Mouse (Mus musculus) midbrain, embryonic 13.5 days (tissue): ENCODE measurements around the gene Serpina11. TPM values are rescaled to one million over a fixed set of nuclear protein-coding genes. Genes with fewer than 3 reads are reported as not detected.

Source experiments
- ATAC-seq: fragments of 200-750 bp; cut with Nextera tagmentation; 2 replicates; pipeline ENCODE4 v1.8.0; 2017; ENCODE audit warnings: mild to moderate bottlenecking, moderate TSS enrichment, moderate library complexity
- H3K27ac ChIP-seq: fragments of 300-500 bp; sonication (generic); 2 replicates; pipeline ENCODE4 v1.5.1; 2015; ENCODE audit warnings: inconsistent platforms, mild to moderate bottlenecking, moderate library complexity
- H3K27me3 ChIP-seq: fragments of 300-500 bp; sonication (generic); 2 replicates; pipeline ENCODE4 v1.6.1; 2015; ENCODE audit warnings: mild to moderate bottlenecking, inconsistent platforms
- H3K36me3 ChIP-seq: fragments of 300-500 bp; sonication (generic); 2 replicates; pipeline ENCODE4 v1.6.1; 2015; ENCODE audit warnings: mild to moderate bottlenecking, inconsistent platforms
- H3K4me1 ChIP-seq: fragments of 300-500 bp; sonication (generic); replicated peaks from 2 replicates; pipeline ENCODE4 v1.6.1; 2015; ENCODE audit warnings: inconsistent platforms
- H3K4me2 ChIP-seq: fragments of 300-500 bp; sonication (generic); replicated peaks from 2 replicates; pipeline ENCODE4 v1.6.1; 2015; ENCODE audit warnings: moderate library complexity, mild to moderate bottlenecking, inconsistent platforms
- H3K4me3 ChIP-seq: fragments of 300-500 bp; sonication (generic); replicated peaks from 2 replicates; pipeline ENCODE4 v1.5.1; 2015; ENCODE audit warnings: mild to moderate bottlenecking, inconsistent platforms
- H3K9ac ChIP-seq: fragments of 300-500 bp; sonication (generic); replicated peaks from 2 replicates; pipeline ENCODE4 v1.6.1; 2015; ENCODE audit warnings: mild to moderate bottlenecking, inconsistent platforms
- H3K9me3 ChIP-seq: fragments of 300-500 bp; sonication (generic); 2 replicates; pipeline ENCODE4 v1.6.1; 2016; ENCODE audit warnings: mild to moderate bottlenecking, inconsistent platforms
- WGBS: fragments of 180-500 bp; shearing (Covaris S2); methylation state at CpG from one replicate; pipeline ENCODE4 v1.1.7; 2015; 5-methylcytosine and 5-hydroxymethylcytosine counted together
- polyA plus RNA-seq: library from polyadenylated mRNA; unstranded; fragments of >200 nt; fragmentation: Nextera tagmentation; extraction: Ambion mirVana; gene quantifications from 2 replicates; pipeline ENCODE4 v1.2.1, GENCODE M21; 2015

Gene Serpina11
- polyA plus RNA-seq = not detected in 2 replicates

DNA sequence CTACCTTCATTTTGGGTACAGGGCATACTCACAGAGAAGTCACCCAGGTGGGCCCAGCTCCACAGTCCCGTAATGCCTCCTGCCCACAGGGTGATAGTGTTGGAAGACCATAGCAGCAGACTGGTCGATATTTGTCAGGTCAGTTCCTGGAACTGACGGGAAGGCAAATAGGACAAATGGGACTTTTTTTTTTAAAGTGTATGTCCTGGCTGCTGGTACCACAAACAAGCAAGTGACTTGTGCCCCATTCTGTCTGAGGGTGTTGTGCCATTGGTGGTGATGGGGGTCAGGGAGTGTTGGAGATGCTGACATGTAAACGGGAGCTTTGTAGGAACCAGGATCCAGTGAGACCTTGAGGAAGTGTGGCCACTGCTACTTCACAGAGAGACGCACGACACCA, at the start of gene Serpina11:
Gene Serpina11, minus strand, starts transcription at position 101 of the 400 bp plus-strand sequence.
- Histone ChIP-seq H3K9me3 (no peaks in the 10 kb centered on the region), H3K27ac (no peak within 1 kb of the TSS), H3K4me1 (no peaks in the 10 kb centered on the region), H3K36me3 (no peaks in the 10 kb centered on the region), H3K27me3 (no peaks in the 10 kb centered on the region), H3K4me2 (no peak within 1 kb of the TSS), H3K9ac (no peak within 1 kb of the TSS), H3K4me3 (no peak within 1 kb of the TSS)
- 95% methylated on average over 6 of the region's 6 CpGs for WGBS
- no peak for ATAC-seq

DNA sequence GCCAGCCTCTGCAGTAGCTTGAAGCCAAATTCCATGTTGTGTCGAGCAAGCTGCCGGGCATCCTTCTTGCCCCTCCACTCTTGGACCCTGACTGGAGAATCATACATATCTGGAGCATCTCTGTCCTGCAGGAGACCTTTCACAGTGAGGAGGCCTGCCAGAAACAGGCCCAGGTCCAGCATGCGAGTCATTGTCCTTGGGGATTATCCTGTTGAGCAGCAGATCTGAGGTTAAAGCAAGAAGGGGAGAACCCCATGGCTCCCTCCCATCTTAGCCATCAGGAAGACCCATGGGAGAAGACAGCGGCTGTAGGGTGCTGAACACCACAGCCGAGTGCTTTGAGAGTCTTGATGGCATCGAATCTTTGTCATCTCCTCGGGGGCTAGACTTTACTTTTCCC, 48.4 kb upstream of the Serpina11 start:
- WGBS = 95% methylated on average over 7 of the region's 7 CpGs

DNA sequence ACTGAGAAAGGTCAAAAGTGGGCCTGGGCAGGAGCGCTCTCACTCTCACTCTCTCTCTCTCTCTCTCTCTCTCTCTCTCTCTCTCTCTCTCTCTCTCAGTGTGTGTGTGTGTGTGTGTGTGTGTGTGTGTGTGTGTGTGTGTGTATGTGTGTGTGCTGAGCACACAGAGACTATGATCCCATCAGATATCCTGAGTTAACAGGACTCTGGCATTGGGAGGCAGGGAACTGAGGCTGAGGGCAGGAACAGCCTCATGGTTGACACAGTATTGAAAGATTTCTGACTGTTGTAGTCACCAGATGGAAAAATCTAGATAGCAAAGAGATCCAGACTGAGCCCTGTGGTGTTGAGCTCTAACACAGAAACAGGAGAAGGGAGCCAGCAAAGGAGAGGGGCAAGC, 44.0 kb upstream of the Serpina11 start:
- H3K4me3 ChIP-seq = no peak overlapping the region
- H3K4me2 ChIP-seq = no peak overlapping the region
- H3K9ac ChIP-seq = no peak overlapping the region
- no peaks in the 10 kb centered on the region for H3K27me3 ChIP-seq
- H3K9me3 ChIP-seq = no peaks in the 10 kb centered on the region
- no peaks in the 10 kb centered on the region for H3K4me1 ChIP-seq
- no peak for ATAC-seq
- H3K36me3 ChIP-seq = no peaks in the 10 kb centered on the region
- 89% methylated on average over 1 of the region's 1 CpGs for WGBS
- no peak overlapping the region for H3K27ac ChIP-seq

More for the DNA sequence above, 48.4 kb upstream of the Serpina11 start:
- Histone ChIP-seq H3K4me3 (no peak overlapping the region), H3K27me3 (no peaks in the 10 kb centered on the region), H3K4me1 (no peaks in the 10 kb centered on the region), H3K36me3 (no peaks in the 10 kb centered on the region), H3K9ac (no peak overlapping the region), H3K9me3 (no peaks in the 10 kb centered on the region), H3K27ac (no peak overlapping the region), H3K4me2 (no peak overlapping the region)
- ATAC-seq = no peak

DNA sequence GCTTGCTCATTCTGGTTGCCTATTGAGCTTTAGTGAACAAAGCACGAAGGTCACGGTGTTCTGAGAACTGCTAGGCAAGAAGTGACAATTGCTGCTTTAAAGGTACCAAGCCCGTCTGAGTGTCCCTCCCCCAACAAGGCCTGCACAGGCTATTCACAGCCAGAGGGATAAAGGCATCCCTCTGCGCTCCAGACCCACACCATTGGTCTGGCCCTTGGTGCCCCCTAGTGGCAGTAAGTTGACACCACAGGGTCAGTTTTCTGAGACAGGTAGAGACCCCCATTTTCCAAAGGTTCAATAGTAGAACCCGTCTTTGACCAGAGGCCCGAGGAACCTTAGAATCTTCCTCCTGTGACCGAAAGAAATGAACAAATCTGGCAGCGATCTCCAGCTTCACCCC, 40.2 kb upstream of the Serpina11 start:
- 38% methylated on average over 8 of the region's 8 CpGs for WGBS
- Histone ChIP-seq H3K9ac (no peak overlapping the region), H3K9me3 (no peaks in the 10 kb centered on the region), H3K27ac (no peak overlapping the region), H3K36me3 (no peaks in the 10 kb centered on the region), H3K4me2 (no peak overlapping the region), H3K4me3 (no peak overlapping the region), H3K27me3 (no peaks in the 10 kb centered on the region), H3K4me1 (no peaks in the 10 kb centered on the region)
- peak; percentile 56; the same call in 1 of the 2 replicates for ATAC-seq

DNA sequence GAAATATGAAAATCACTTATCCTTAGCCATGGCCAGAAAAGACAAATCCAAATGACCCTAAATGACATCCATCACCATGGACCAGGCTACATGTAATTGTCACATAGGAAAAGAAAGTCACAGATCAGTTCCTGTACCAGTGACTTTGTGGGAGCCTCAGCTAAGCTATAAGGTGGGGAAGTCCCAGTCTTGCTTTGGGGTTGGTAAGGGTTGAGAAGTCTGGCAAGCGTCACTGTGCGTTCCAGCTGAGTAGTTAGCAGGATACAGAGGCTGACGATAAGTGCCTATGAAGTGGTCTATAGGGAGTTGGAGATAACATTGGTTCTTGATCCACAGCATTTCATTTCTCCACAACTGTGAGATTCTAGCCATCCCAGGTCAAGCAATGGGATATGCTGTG, 25.5 kb upstream of the Serpina11 start:
- Histone ChIP-seq H3K9me3 (no peaks in the 10 kb centered on the region), H3K36me3 (no peaks in the 10 kb centered on the region), H3K4me1 (no peaks in the 10 kb centered on the region), H3K4me2 (no peak overlapping the region), H3K27ac (no peak overlapping the region), H3K9ac (no peak overlapping the region), H3K4me3 (no peak overlapping the region), H3K27me3 (no peaks in the 10 kb centered on the region)
- 80% methylated on average over 3 of the region's 3 CpGs for WGBS
- no peak for ATAC-seq

DNA sequence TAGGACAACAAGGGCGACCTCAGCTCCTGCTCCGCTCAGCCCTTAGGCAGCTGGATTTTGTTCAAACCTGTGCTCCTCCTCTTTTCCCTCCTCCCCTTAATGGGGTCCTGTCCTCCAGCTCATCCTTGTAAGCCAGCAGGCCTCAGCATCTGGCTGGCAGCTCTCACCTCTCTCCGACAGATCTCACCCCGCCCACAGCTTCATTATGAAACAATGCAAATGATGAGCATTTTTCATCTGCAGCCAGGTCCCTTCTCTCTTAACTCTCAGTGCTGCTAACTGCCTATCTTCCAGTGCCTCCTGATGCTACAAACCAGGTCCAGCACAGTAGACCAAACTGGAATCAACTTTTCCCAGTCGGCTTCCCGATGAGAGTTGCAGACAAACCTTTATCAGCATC, 23.9 kb upstream of the Serpina11 start, which contains the start of gene Serpina9:
Gene Serpina9, minus strand, starts transcription at position 136 of the 400 bp plus-strand sequence.
- no peak within 1 kb of the TSS for H3K9ac ChIP-seq
- H3K27ac ChIP-seq = no peak within 1 kb of the TSS
- whole genome bisulfite sequencing = 92% methylated on average over 6 of the region's 6 CpGs
- H3K4me3 ChIP-seq = no peak within 1 kb of the TSS
- H3K4me1 ChIP-seq = no peaks in the 10 kb centered on the region
- no peaks in the 10 kb centered on the region for H3K36me3 ChIP-seq
- H3K27me3 ChIP-seq = no peaks in the 10 kb centered on the region
- H3K4me2 ChIP-seq = no peak within 1 kb of the TSS
- no peaks in the 10 kb centered on the region for H3K9me3 ChIP-seq
- no peak for ATAC-seq

DNA sequence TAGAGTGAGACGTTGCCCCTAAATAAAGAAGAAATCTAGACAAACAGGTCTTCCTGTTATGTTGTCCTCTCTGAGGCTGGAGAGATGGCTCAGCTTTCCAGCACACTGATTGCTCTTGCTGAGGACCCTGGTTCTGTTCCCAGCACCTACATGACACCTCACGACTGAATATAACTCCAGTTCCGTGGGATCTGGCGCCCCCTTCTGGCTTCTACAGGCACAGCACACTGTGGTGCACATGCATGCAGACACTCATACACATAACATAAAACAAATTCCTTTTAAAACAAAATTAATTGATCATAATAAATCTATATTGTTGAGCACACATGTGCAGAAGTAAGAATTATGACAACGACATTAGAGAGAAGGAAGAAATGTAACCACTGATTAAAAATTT, 14.9 kb upstream of the Serpina11 start:
- ATAC-seq = no peak
- H3K4me3 ChIP-seq = no peak overlapping the region
- H3K27ac ChIP-seq = no peak overlapping the region
- no peaks in the 10 kb centered on the region for H3K36me3 ChIP-seq
- H3K4me2 ChIP-seq = no peak overlapping the region
- WGBS = 83% methylated on average over 5 of the region's 5 CpGs
- H3K4me1 ChIP-seq = no peaks in the 10 kb centered on the region
- H3K9me3 ChIP-seq = no peaks in the 10 kb centered on the region
- H3K27me3 ChIP-seq = no peaks in the 10 kb centered on the region
- H3K9ac ChIP-seq = no peak overlapping the region

DNA sequence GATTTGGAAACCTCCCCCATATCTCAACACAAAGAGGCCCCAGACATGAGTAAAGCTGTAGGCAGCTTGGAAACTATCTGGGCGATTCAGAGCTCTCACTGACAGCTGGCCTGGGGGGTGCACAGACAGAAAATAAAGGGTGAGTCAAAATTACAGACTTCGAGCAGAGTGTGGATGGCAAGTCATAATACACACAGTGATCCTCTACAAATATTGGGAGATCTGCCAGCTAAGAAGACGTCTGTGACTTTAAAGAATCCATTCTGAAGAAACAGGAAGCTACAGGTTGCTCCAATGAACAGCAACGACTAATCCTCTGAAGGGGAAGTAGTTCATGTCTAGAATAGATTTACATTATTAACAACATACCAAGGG, 13.5 kb upstream of the Serpina11 start:
- H3K9ac ChIP-seq = no peak overlapping the region
- 70% methylated on average over 4 of the region's 4 CpGs for WGBS
- H3K9me3 ChIP-seq = no peaks in the 10 kb centered on the region
- no peak overlapping the region for H3K27ac ChIP-seq
- H3K36me3 ChIP-seq = no peaks in the 10 kb centered on the region
- no peaks in the 10 kb centered on the region for H3K4me1 ChIP-seq
- no peak for ATAC-seq
- no peaks in the 10 kb centered on the region for H3K27me3 ChIP-seq
- H3K4me3 ChIP-seq = no peak overlapping the region
- no peak overlapping the region for H3K4me2 ChIP-seq

DNA sequence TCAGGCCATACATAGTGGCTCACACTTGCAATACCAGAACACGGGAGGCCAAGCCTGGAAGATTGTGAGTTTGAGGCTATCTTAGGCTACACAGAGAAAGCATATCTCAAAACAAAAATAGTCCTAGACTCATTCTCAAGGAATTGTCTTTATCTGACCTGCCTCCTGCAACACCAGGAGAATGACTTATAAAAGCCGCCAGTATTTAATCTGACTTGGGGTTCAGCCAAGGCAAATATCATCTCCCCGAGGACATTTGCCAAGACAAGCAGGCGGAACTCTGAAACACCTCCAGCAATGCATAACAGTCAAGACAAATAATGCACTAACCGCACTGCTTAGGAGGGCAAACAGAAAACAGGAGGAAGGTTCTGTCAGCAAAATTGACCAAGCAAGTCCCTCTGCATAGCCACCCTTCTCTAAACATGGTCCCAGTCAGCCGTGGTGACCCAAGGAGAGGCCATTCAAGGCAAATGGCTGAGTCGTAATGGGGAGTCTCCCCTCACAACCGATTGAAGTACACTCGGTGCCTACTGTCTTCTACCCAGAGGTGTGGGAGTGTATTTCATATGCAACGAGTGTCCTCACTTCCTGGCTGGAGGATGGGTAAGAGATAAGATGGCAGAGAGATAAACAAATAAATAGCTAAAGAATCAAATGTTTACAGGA, 12.9 kb upstream of the Serpina11 start:
- H3K27me3 ChIP-seq = no peaks in the 10 kb centered on the region
- 83% methylated on average over 10 of the region's 10 CpGs for WGBS

DNA sequence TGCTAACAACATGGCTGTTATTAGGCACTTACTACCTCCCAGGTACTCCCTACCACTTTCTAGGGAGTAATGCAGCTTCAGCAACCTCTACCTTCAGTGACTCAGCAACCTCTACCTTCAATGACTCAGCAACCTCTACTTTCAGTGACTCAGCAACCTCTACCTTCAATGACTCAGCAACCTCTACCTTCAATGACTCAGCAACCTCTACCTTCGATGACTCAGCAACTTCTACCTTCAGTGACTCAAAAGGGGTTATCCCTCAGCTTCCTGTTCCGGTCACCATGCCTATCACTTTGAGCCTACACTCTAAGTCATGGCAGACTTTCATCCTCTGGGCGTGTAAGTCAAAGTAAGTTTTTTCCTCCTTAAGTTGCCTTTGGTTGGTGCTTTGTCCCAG, 10.8 kb upstream of the Serpina11 start:
- ATAC-seq = no peak
- Histone ChIP-seq H3K4me2 (no peak overlapping the region), H3K4me3 (no peak overlapping the region), H3K9ac (no peak overlapping the region), H3K36me3 (no peaks in the 10 kb centered on the region), H3K27me3 (no peaks in the 10 kb centered on the region), H3K4me1 (no peaks in the 10 kb centered on the region), H3K27ac (no peak overlapping the region), H3K9me3 (no peaks in the 10 kb centered on the region)
- 92% methylated on average over 3 of the region's 3 CpGs for WGBS

More for the DNA sequence above, 12.9 kb upstream of the Serpina11 start:
- no peak for ATAC-seq
- no peak overlapping the region for H3K4me3 ChIP-seq
- no peak overlapping the region for H3K9ac ChIP-seq
- no peaks in the 10 kb centered on the region for H3K9me3 ChIP-seq
- H3K27ac ChIP-seq = no peak overlapping the region
- H3K4me1 ChIP-seq = no peaks in the 10 kb centered on the region
- no peaks in the 10 kb centered on the region for H3K36me3 ChIP-seq
- H3K4me2 ChIP-seq = no peak overlapping the region

DNA sequence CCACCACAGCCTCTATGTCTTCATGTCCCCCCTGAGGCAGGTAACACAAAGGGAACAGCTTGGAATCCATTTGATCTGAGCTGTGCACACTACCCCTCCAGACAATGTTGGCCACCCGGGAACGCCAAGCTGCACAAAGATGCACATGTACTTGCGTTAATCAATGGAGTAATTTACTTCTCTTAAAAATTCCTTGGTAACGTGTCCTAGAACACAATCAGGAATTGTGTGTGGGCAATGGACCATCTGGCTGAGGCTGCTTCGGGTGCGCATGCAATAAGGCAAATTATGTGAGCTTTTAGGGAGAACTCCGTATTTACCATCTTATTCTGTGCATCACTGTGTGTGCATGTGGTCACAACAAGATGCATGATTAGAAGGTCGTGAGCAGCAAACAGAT, 9.9 kb upstream of the Serpina11 start:
- 76% methylated on average over 8 of the region's 8 CpGs for WGBS
- H3K9me3 ChIP-seq = no peaks in the 10 kb centered on the region
- ATAC-seq = no peak
- H3K27ac ChIP-seq = no peak overlapping the region
- H3K9ac ChIP-seq = no peak overlapping the region
- H3K27me3 ChIP-seq = no peaks in the 10 kb centered on the region
- H3K4me2 ChIP-seq = no peak overlapping the region
- no peak overlapping the region for H3K4me3 ChIP-seq
- H3K4me1 ChIP-seq = no peaks in the 10 kb centered on the region
- no peaks in the 10 kb centered on the region for H3K36me3 ChIP-seq

DNA sequence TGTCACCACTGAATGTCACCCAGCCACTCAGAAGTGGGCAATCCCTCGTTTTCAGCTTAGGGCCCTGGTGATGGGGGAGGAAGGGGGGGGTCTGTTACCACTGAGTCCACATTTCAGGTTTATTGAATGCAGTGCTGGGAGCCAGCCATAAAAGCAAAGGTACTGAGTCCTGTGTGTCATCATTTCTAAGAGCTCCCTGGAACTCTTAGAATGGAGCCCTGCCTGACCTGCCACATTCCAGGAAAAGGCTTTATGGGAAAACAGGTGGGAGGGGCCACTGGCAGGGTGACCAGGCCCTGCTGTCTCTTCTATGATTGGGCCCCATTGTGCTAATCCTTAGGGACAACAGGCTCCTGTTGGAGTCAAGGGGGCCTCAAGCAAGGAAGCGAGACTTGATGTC, 6.8 kb upstream of the Serpina11 start:
- no peaks in the 10 kb centered on the region for H3K36me3 ChIP-seq
- H3K4me1 ChIP-seq = no peaks in the 10 kb centered on the region
- no peak for ATAC-seq
- H3K4me2 ChIP-seq = no peak overlapping the region
- H3K4me3 ChIP-seq = no peak overlapping the region
- H3K27me3 ChIP-seq = no peaks in the 10 kb centered on the region
- H3K27ac ChIP-seq = no peak overlapping the region
- WGBS = 63% methylated on average over 2 of the region's 2 CpGs
- no peak overlapping the region for H3K9ac ChIP-seq
- H3K9me3 ChIP-seq = no peaks in the 10 kb centered on the region
